Mouse (Mus musculus) CD8-positive naive resting alpha-beta T cell, adult 2 months (primary cell): ENCODE data around the gene Apeh.

Experiments used
- DNase-seq, 2 experiments: peaks; one replicate each; pipeline ENCODE4 v3.0.0; 2022; ENCODE audit warnings: low read depth in 2 of 2, low spot score in 2 of 2

Apeh gene

DNA sequence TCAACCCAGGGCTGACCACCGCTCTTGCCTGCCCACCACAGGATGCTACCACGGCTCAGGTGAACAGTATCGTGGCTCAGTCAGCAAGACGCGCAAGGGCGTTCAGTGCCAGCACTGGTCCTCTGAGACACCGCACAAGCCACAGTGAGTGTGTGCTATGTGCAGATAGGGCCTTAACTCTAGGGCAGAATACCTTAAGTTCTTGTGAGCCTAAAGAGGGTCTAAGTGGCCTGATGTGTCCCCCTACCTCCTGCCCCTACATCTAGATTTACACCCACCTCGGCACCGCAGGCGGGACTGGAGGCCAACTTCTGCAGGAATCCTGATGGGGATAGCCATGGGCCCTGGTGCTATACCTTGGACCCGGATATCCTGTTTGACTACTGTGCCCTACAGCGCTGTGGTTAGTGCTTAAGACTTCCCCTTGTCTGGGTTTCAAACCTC, 11.4 kb downstream of the Apeh start, which contains the start of gene Rnf123:
Gene Rnf123, minus strand, starts transcription at position 359 of the 444 bp plus-strand sequence.
- DNase-seq: peak in 1 of 2 experiments; percentile 26

DNA sequence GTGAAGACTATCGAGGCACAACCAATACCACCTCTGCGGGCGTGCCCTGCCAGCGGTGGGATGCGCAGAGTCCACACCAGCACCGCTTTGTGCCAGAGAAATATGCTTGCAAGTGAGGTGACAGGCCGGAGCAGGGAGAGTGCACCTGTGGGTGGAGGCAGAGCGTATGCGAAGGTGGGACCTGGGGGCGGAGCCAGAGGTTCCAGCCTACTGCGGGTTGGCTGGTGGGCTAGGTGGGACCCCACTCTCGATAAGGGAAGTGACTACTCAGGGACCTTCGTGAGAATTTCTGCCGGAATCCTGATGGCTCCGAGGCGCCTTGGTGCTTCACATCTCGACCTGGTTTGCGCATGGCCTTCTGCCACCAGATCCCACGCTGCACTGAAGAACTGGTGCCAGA, 11.9 kb downstream of the Apeh start:
- DNase-seq: no peak

DNA sequence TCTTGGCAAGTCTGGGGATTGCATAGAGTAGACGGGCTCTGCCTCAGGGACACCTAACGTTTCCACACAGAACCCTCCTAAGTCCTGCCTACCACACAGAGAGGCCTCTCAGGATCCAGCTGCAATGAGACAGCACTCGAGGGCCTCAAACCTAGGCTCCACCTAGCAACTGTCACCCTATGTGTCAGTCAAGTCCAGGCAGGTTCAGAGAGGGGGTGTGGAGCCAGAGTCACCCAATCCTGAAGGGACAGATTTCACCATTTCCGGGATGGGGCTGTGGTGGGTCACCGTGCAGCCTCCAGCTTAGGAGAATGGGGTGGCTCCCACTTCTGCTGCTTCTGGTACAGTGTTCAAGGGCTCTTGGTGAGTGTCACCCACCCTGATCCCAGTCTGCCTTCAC, 14.2 kb downstream of the Apeh start, which contains the start of gene Mst1:
Gene Mst1, plus strand, starts transcription at position 269 of the 400 bp plus-strand sequence.
- no peak for DNase-seq

DNA sequence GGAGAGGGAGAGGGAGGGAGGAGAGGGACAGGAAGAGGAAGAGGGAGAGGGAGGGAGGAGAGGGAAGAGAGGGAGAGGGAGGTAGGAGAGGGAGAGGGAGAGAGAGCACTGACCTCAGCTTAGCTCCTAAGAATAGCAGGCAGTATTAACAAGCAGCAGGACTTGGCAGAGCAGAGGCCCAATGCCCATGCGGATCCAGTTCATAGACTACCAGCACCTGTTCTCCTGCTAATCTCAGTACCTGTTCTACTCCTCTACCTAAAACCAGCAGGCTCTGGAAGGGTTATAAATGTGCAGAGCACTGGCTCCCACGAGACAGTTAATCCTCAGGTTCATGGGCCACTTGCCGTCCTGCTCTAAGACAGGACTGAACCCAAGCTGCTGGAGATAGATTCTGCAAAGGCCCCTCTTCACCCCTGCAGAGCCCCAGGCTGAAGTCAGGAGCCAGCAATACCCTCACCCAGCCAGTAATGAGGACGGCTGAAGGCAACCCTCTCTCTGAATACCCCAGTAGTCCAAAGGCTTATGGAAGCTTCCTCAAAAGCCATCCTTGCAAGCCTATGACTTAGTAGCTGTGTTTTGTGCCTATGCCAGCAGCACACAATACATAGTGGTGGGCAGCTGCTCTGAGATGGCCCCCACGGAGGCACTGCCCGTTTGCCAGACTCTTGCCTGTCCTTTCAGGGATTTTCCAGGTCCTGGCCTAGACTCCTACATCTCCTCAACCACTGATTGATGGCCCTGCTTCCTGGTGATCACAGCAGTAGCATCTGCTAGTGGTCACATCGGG, 21.1 kb downstream of the Apeh start:
- DNase-seq: no peak

DNA sequence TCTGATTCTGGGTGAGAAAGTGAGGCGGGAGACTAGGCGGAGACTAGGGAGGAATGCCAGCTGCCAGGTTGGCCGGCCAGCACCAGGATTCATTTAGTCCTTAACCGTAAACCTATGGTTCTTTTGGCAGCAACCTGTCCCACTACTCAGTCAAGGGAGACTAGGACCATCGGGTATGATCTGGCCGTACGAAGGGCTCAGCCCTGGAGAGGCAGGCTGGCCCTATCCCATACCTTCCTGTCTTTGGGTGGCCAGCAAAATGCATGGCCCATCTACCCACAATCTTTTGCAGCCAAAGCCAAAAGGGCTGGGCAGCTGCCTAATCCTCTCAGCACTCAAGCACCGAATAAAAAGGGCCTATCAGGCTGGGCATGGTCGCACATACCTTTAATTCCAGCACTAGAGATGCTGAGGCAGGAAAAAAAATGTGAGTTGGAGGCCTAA, 21.9 kb downstream of the Apeh start:
- no peak for DNase-seq

DNA sequence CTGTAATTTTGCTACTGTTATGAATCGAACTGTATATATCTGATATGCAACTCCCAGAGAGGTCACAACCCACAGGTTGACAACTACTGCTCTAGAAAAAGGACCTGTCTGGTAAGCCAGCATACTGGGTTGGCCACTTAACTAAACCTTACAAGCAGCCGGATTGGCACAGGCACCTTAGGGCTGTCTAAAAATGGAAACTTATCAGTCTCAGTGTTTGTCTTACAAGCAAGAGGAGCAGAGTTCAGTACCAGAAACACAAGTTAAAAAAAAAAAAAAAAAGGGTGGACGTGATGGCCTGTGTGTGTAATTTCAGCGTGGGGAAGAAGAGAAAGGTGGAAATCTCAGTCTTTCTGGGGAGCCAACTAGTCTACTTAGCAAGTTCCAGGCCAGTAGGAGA, 22.6 kb downstream of the Apeh start:
- no peak for DNase-seq

DNA sequence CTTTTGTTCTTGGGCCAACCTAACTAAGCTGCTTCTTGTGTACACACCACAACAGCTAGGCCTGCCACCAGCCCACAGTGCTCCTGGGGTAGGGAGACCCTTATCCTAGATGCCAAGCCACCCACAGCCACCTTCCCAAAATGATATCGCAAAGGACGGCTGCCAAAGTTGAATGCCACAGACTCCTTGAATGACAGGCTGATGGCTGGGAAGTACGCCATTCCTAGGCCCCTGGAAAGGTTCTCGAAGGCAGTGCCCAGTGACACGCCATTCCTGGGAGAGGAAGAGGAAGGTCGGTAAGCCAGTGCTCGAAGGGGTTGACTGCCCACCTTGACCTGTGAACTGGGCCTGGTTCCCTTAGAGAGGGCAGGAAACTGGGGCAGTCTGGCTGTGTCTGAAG, 24.9 kb downstream of the Apeh start:
- DNase-seq: no peak

DNA sequence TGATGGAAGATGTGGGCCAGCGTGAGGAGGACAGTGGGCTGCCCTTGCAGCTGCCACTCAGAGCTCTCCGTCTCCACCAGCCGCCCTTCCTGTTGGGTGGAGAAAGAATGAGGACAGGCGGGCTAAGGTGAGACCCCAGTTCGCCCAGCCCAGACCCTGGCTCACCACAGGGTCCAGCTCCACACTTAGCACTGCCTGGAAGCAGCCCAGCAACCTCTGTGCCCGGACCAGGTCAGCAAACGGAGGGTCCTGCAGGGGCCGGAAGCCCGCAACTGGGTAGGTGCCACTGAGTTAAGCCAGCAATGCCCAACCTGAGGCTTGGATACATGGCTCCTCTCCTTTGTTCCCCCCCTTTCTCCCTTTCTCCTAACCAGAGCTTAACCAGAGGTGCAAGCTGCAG, 25.4 kb downstream of the Apeh start:
- DNase-seq: no peak

DNA sequence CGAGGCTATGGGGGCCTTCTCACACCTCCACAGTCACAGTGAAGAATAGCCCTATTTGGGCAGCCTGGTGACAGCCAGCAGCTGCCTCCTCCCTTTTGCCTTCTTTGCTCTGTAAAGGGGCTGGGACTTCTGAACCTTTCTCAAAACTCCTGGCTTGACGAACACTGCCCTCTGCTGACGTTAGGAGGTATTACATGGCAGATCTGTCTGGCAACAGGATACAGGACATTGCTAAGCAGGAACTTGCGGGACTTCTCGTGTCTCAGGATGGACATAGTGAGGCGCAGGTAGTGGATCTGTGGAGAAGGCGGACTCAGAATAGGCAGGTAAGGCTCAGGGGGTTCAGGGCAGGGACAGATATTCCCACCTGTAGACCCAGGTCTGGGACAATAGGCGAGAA, 26.5 kb downstream of the Apeh start:
- peak; percentile 78 to 84 for DNase-seq

DNA sequence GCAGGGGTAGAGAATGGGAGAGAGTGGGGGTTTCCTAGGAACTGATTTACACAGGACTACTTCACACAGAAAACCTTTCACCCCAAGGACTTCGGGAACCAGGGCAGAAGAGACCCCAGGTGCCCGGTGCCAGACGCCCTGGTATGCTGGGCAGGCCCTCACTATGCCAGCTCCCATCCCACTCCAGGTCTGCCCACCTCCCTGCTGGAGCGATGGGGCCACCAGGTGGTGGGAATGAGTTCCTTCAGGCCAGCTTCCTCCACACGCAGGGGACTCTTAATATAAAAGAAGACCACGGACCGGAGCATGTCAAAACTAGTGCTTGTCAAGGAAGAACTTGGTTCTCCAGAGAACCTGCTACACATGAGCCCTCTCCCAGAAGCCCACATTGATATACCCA, 27.2 kb downstream of the Apeh start:
- DNase-seq: no peak

DNA sequence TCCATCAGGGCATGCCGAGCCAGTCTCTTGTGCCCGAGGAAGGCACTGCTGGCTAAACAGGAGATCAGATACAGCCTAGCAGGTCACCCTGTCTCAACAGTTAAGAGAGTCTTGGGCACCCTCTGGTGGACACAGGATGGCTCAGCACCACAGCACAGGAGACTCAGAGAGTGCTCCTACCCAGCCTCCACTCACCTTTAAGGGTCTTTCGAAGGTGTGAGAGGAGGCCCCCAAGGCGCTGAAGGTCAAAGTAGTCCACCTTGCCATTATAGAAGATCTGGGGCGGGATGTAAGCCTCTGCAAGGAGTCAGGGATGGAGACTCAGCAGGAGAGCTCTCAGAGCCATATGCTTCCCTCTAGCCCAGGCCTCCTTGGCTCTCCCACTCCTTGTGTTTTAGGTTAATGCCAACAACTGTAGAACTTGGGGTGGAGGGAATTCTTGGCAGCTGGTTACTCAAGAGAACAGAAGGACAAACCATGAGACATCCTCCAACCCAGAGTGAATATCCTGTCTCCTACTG, 28.9 kb downstream of the Apeh start:
- DNase-seq: no peak

DNA sequence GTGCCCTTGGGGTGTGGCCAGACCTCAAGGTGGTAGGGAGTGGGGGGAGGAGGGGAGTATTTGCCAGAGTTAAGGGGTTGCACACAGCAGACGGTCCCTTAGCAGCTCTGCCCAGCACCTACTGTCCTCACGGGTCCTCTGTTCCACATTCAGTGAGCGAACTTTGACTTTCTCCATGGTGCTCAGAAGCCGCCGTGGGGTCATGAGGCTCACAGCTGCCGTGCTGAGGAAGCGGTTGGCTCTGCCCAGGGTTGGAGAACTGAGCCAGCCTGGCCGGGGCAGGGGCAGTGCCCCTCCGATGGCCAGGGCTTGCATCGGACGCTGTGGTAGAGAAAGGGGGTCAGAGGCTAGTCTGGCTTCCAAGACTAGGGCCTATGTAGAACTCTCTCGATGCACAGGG, 31.0 kb downstream of the Apeh start:
- no peak for DNase-seq

DNA sequence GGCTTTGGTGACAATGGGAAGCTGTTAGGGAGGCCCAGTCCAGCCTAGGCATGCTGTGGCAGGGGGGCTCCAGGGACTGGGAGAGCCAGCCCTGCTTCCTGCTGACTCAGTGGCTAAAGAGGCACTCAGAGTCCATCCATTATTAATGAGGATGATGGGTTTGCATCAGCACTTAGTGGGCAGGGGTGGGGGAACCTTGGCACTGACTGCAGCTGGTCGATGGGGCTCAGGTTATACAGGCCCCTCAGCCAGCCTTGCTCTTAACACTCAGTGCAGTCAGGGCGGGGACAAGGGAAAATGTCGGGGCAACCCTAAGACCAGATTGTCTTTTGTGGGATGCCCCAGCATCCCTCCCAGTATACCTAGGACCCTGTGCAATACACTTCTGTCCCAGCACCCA, 32.3 kb downstream of the Apeh start:
- DNase-seq: no peak

DNA sequence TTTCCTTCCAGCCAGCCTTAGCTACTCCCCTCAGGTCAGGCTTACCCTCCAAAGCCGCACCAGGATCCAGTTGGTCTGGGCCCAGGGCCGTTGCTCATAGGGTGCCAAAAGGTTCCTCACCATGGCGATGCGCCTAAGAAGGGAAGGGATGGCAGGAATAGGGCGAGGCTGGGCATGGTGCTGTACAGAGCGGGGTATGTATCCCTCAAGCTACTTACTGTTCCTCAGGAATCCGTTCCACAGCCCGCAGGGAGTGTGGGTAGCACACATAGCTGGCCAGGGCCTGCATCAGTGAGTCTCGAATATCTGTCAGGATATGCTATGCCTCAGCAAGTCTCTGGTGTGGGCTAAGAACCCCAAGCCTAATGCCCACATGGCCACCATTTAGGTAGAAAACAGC, 36.1 kb downstream of the Apeh start:
- no peak for DNase-seq

DNA sequence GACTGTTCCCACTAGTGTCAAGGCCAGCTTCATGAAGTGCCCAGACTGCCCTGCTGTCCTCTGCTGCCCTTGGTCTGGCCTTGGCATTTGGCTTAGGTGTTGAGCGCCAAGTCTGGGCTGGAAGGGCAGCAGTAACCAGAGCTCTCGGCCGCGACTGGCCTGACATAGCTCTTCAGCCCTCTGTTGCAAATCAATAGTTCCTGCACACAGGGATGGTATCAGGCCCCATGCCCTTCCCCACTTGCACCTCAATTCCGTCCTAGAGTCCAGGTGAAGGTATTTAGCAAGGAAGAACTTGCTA, 37.2 kb downstream of the Apeh start:
- no peak for DNase-seq

DNA sequence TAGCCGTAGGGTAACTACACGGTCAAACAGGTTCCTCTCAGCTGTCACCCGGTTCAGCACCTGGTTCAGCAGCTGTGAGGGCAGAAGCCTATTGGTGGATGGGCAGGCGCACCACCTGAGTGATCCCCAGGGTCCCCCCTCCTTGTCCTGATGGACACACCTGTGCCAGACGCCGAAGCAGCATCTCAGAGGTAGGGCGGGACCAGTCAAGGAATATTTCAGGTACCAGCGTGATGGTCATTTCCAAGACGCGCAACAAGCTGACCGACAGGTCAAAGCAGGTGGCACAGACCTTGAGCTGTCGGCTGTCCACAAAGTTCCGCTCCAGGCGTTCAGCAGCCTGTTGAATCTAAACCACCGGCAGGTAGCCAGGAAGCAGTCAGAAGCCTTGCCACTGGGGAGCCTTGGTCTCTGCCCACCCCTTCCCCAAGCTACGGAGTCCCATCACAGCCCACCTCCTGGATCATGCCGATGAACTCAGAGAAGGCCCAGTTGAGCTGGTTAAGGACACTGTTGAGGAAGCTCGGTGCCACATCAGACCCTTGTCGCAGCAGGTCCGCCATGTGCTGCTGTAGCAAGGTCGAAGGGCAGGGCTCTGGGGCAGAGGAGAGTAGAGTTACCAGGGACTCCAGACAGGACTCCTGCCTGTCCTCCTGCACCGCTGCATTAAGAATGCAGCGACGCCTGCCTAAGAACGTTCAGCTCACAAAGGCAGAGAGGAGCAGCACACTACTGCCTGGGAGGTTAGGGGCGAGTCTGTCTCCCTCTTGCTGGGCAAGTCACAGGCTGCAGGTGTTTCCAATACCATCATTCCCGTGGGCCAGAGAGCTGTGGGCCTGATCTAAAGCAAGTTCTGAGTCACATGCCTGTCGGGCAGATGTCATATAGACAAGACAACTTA, 37.8 kb downstream of the Apeh start:
- DNase-seq: no peak

DNA sequence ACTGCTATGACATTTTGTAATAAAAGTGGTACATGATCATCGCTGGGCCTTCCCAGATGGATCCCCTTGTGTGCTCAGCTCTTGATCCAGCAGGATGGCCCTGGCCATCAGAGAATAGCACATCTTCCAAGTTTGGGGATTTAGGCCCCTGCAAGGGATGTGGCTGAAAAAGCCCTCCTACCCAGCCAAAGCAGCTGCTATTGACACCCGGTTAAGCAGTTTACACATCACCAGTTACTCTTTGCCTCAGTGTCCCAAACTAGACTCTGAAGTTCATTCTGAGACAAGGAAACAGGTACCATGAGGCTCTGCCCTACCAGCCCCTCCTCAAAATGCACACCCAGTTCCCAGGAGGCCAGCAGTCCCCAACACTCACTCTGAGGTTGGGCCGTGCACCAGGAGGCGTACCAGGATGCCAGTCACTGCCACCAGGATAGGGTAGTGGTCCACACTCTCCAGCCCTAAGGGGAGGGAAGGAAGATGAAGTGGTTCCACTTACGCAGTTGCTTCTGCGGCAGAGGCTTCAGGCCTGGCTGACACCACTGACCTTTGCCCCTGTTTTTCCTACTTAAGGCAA, 38.7 kb downstream of the Apeh start:
- no peak for DNase-seq

DNA sequence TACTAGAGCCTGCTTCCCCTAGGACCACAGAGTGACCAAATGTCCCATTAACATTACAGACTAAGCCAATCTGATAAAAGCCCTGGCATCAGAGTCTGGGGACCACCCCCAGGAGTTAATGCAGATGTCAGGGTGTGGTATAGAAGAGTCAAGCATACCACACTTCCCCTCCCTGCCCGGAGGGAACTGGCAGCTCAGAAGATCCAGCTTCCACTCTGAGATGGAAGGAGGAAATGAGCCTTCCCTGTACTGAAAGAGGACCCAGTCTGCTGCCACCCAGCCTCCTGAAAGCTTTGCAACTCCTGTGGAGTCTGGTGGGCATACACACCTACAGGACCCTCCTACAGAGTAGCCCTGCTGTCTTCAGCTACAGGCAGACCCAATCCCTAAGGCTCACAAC, 39.3 kb downstream of the Apeh start:
- DNase-seq: no peak

DNA sequence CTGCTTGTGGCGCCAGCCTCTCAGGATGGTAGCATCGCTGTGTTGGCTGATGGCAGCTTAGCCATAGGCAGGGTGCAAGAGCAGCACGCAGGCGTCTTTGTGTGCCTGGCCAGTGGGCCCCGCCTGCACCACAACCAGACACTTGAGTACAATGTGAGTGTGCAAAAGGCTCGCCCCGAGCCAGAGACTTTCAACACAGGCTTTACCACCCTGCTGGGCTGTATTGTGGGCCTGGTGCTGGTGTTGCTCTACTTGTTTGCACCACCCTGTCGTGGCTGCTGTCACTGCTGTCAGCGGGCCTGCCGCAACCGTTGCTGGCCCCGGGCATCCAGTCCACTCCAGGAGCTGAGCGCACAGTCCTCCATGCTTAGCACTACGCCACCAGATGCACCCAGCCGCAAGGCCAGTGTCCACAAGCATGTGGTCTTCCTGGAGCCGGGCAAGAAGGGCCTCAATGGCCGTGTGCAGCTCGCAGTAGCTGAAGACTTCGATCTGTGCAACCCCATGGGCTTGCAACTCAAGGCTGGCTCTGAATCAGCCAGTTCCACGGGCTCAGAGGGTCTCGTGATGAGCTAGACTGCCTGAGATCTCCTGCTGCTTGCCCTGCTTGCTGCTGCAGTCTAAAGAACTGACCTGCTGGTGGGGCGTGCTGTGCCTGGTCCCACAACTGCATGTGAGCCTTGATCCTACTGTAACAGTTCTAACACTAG, 39.9 kb downstream of the Apeh start:
- DNase-seq: no peak

DNA sequence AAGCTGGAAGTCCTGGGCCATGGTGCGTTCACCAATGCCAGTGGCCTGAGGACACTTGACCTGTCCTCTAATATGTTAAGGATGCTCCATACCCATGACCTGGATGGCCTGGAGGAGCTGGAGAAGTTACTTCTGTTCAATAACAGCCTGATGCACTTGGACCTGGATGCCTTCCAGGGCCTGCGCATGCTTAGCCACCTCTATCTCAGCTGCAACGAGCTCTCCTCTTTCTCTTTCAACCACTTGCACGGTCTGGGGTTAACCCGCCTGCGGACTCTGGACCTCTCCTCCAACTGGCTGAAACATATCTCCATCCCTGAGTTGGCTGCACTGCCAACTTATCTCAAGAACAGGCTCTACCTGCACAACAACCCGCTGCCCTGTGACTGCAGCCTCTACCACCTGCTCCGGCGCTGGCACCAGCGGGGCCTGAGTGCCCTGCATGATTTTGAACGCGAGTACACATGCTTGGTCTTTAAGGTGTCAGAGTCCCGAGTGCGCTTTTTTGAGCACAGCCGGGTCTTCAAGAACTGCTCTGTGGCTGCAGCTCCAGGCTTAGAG, 40.7 kb downstream of the Apeh start:
- DNase-seq: no peak
